Mouse (Mus musculus): ENCODE data around the gene Gm21973. TPM values are rescaled to one million over a fixed set of nuclear protein-coding genes. Genes with fewer than 3 reads are reported as not detected.

Gm21973 gene
- not detected in 2 replicates for polyA plus RNA-seq (2014; fragmentation: Nextera tagmentation; extraction: Ambion mirVana)

GRCm38 (mm10) chr15:10325080-10325479 is at the start of gene Gm21973:
Gene Gm21973 (plus strand): TSS chr15:10325380.
- Histone ChIP-seq H3K4me3 (ENCODE audit: low read depth, low read length) (no peak within 1 kb of the TSS), H3K9ac (ENCODE audit: low read length) (no peak within 1 kb of the TSS), H3K9me3 (replicated peaks; ENCODE audit: control insufficient read depth, low read length) (no peaks in the 10 kb centered on the region), H3K27me3 (replicated peaks; ENCODE audit: control insufficient read depth, insufficient read depth, low read length) (no peaks in the 10 kb centered on the region), H3K27ac (ENCODE audit: low read depth, low read length) (no peak within 1 kb of the TSS), H3K4me2 (ENCODE audit: low read length) (no peak within 1 kb of the TSS), H3K36me3 (ENCODE audit: control insufficient read depth, insufficient read depth, low read length) (no peaks in the 10 kb centered on the region), H3K4me1 (ENCODE audit: control insufficient read depth, insufficient read depth, low read length) (no peaks in the 10 kb centered on the region)
- DNase-seq (ENCODE audit: low spot score) (no peak), ATAC-seq (no peak)
- WGBS = 94% methylated on average over 2 of the region's 2 CpGs

GRCm38 (mm10) chr15:10276386-10276785 is 48.8 kb upstream of the Gm21973 start:
- H3K27ac ChIP-seq (ENCODE audit: low read depth, low read length) = no peak overlapping the region
- H3K9ac ChIP-seq (ENCODE audit: low read length) = no peak overlapping the region
- H3K4me1 ChIP-seq (ENCODE audit: control insufficient read depth, insufficient read depth, low read length) = no peaks in the 10 kb centered on the region
- DNase-seq (ENCODE audit: low spot score) (no peak), ATAC-seq (no peak)
- no peaks in the 10 kb centered on the region for H3K27me3 ChIP-seq (replicated peaks; ENCODE audit: control insufficient read depth, insufficient read depth, low read length)
- H3K9me3 ChIP-seq (replicated peaks; ENCODE audit: control insufficient read depth, low read length) = no peaks in the 10 kb centered on the region
- no peak overlapping the region for H3K4me3 ChIP-seq (ENCODE audit: low read depth, low read length)
- no peak overlapping the region for H3K4me2 ChIP-seq (ENCODE audit: low read length)
- no peaks in the 10 kb centered on the region for H3K36me3 ChIP-seq (ENCODE audit: control insufficient read depth, insufficient read depth, low read length)

GRCm38 (mm10) chr15:10277461-10277860 is 47.7 kb upstream of the Gm21973 start:
- ATAC-seq = no peak
- no peak for DNase-seq (ENCODE audit: low spot score)
- no peak overlapping the region for H3K9ac ChIP-seq (ENCODE audit: low read length)
- H3K27ac ChIP-seq (ENCODE audit: low read depth, low read length) = no peak overlapping the region
- no peak overlapping the region for H3K4me2 ChIP-seq (ENCODE audit: low read length)
- WGBS = 84% methylated on average over 4 of the region's 4 CpGs
- no peaks in the 10 kb centered on the region for H3K36me3 ChIP-seq (ENCODE audit: control insufficient read depth, insufficient read depth, low read length)
- no peak overlapping the region for H3K4me3 ChIP-seq (ENCODE audit: low read depth, low read length)
- H3K27me3 ChIP-seq (replicated peaks; ENCODE audit: control insufficient read depth, insufficient read depth, low read length) = no peaks in the 10 kb centered on the region
- no peaks in the 10 kb centered on the region for H3K4me1 ChIP-seq (ENCODE audit: control insufficient read depth, insufficient read depth, low read length)
- no peaks in the 10 kb centered on the region for H3K9me3 ChIP-seq (replicated peaks; ENCODE audit: control insufficient read depth, low read length)

- no peak overlapping the region for H3K4me2 ChIP-seq (ENCODE audit: low read length)
- no peak overlapping the region for H3K9ac ChIP-seq (ENCODE audit: low read length)
- WGBS = 85% methylated on average over 5 of the region's 5 CpGs
- no peaks in the 10 kb centered on the region for H3K27me3 ChIP-seq (replicated peaks; ENCODE audit: control insufficient read depth, insufficient read depth, low read length)
- ATAC-seq = no peak
- H3K4me1 ChIP-seq (ENCODE audit: control insufficient read depth, insufficient read depth, low read length) = no peaks in the 10 kb centered on the region
- no peaks in the 10 kb centered on the region for H3K9me3 ChIP-seq (replicated peaks; ENCODE audit: control insufficient read depth, low read length)
- no peak for DNase-seq (ENCODE audit: low spot score)
- no peak overlapping the region for H3K4me3 ChIP-seq (ENCODE audit: low read depth, low read length)
- no peak overlapping the region for H3K27ac ChIP-seq (ENCODE audit: low read depth, low read length)
- H3K36me3 ChIP-seq (ENCODE audit: control insufficient read depth, insufficient read depth, low read length) = no peaks in the 10 kb centered on the region
Observed at GRCm38 (mm10) chr15:10281546-10281945, 43.6 kb upstream of the Gm21973 start.

GRCm38 (mm10) chr15:10283661-10284060 is 41.5 kb upstream of the Gm21973 start:
- no peak overlapping the region for H3K4me2 ChIP-seq (ENCODE audit: low read length)
- H3K27me3 ChIP-seq (replicated peaks; ENCODE audit: control insufficient read depth, insufficient read depth, low read length) = no peaks in the 10 kb centered on the region
- no peak for DNase-seq (ENCODE audit: low spot score)
- no peaks in the 10 kb centered on the region for H3K36me3 ChIP-seq (ENCODE audit: control insufficient read depth, insufficient read depth, low read length)
- no peak overlapping the region for H3K27ac ChIP-seq (ENCODE audit: low read depth, low read length)
- H3K4me3 ChIP-seq (ENCODE audit: low read depth, low read length) = no peak overlapping the region
- H3K4me1 ChIP-seq (ENCODE audit: control insufficient read depth, insufficient read depth, low read length) = no peaks in the 10 kb centered on the region
- no peak overlapping the region for H3K9ac ChIP-seq (ENCODE audit: low read length)
- ATAC-seq = no peak
- no peaks in the 10 kb centered on the region for H3K9me3 ChIP-seq (replicated peaks; ENCODE audit: control insufficient read depth, low read length)

- 83% methylated on average over 1 of the region's 1 CpGs for WGBS
- no peak for DNase-seq (ENCODE audit: low spot score)
Observed at GRCm38 (mm10) chr15:10296570-10296969, 28.6 kb upstream of the Gm21973 start.

GRCm38 (mm10) chr15:10298058-10298457 is 27.1 kb upstream of the Gm21973 start:
- WGBS = 79% methylated on average over 1 of the region's 1 CpGs
- H3K9ac ChIP-seq (ENCODE audit: low read length) = no peak overlapping the region
- no peaks in the 10 kb centered on the region for H3K4me1 ChIP-seq (ENCODE audit: control insufficient read depth, insufficient read depth, low read length)
- H3K27ac ChIP-seq (ENCODE audit: low read depth, low read length) = no peak overlapping the region
- no peaks in the 10 kb centered on the region for H3K27me3 ChIP-seq (replicated peaks; ENCODE audit: control insufficient read depth, insufficient read depth, low read length)
- no peak overlapping the region for H3K4me2 ChIP-seq (ENCODE audit: low read length)
- DNase-seq (ENCODE audit: low spot score) = no peak
- ATAC-seq = no peak
- H3K36me3 ChIP-seq (ENCODE audit: control insufficient read depth, insufficient read depth, low read length) = no peaks in the 10 kb centered on the region
- H3K4me3 ChIP-seq (ENCODE audit: low read depth, low read length) = no peak overlapping the region
- H3K9me3 ChIP-seq (replicated peaks; ENCODE audit: control insufficient read depth, low read length) = no peaks in the 10 kb centered on the region

More at GRCm38 (mm10) chr15:10296570-10296969, 28.6 kb upstream of the Gm21973 start:
- Histone ChIP-seq H3K27ac (ENCODE audit: low read depth, low read length) (no peak overlapping the region), H3K27me3 (replicated peaks; ENCODE audit: control insufficient read depth, insufficient read depth, low read length) (no peaks in the 10 kb centered on the region), H3K4me2 (ENCODE audit: low read length) (no peak overlapping the region), H3K9ac (ENCODE audit: low read length) (no peak overlapping the region), H3K36me3 (ENCODE audit: control insufficient read depth, insufficient read depth, low read length) (no peaks in the 10 kb centered on the region), H3K4me1 (ENCODE audit: control insufficient read depth, insufficient read depth, low read length) (no peaks in the 10 kb centered on the region), H3K9me3 (replicated peaks; ENCODE audit: control insufficient read depth, low read length) (no peaks in the 10 kb centered on the region), H3K4me3 (ENCODE audit: low read depth, low read length) (no peak overlapping the region)
- no peak for ATAC-seq

- Histone ChIP-seq H3K9ac (ENCODE audit: low read length) (no peak overlapping the region), H3K36me3 (ENCODE audit: control insufficient read depth, insufficient read depth, low read length) (no peaks in the 10 kb centered on the region), H3K4me2 (ENCODE audit: low read length) (no peak overlapping the region), H3K4me3 (ENCODE audit: low read depth, low read length) (no peak overlapping the region), H3K9me3 (replicated peaks; ENCODE audit: control insufficient read depth, low read length) (no peaks in the 10 kb centered on the region), H3K27me3 (replicated peaks; ENCODE audit: control insufficient read depth, insufficient read depth, low read length) (no peaks in the 10 kb centered on the region), H3K27ac (ENCODE audit: low read depth, low read length) (no peak overlapping the region), H3K4me1 (ENCODE audit: control insufficient read depth, insufficient read depth, low read length) (no peaks in the 10 kb centered on the region)
- DNase-seq (ENCODE audit: low spot score) (no peak), ATAC-seq (no peak)
- WGBS = 80% methylated on average over 3 of the region's 3 CpGs
Observed at GRCm38 (mm10) chr15:10299467-10299866, 25.7 kb upstream of the Gm21973 start.

- DNase-seq (ENCODE audit: low spot score) (peak; percentile 39), ATAC-seq (peak; percentile 65; the same call in 1 of the 2 replicates)
- H3K4me2 ChIP-seq (ENCODE audit: low read length) = no peak overlapping the region
- H3K9me3 ChIP-seq (replicated peaks; ENCODE audit: control insufficient read depth, low read length) = no peaks in the 10 kb centered on the region
- 89% methylated on average over 1 of the region's 1 CpGs for WGBS
- H3K4me1 ChIP-seq (ENCODE audit: control insufficient read depth, insufficient read depth, low read length) = no peaks in the 10 kb centered on the region
- H3K4me3 ChIP-seq (ENCODE audit: low read depth, low read length) = no peak overlapping the region
- H3K27ac ChIP-seq (ENCODE audit: low read depth, low read length) = no peak overlapping the region
- H3K9ac ChIP-seq (ENCODE audit: low read length) = no peak overlapping the region
- H3K27me3 ChIP-seq (replicated peaks; ENCODE audit: control insufficient read depth, insufficient read depth, low read length) = no peaks in the 10 kb centered on the region
- H3K36me3 ChIP-seq (ENCODE audit: control insufficient read depth, insufficient read depth, low read length) = no peaks in the 10 kb centered on the region
Observed at GRCm38 (mm10) chr15:10306461-10306860, 18.7 kb upstream of the Gm21973 start.
